In genomic region chr11:51262342-51263285, GRCm38 (mm10) we compare ENCODE assay signal across 8 mouse cellular contexts. TPM values are rescaled to one million over a fixed set of nuclear protein-coding genes. Genes with fewer than 3 reads are reported as not detected.
A peak's percentile ranks its signal among the peaks of the same experiment; 100 is the strongest.
DNase-seq lines count a peak whose midpoint lies in the region; ATAC-seq and TF ChIP-seq lines count a peak whose summit lies in the region.

Gene BC049762 (minus strand): TSS chr11:51263046.

- peak within 1 kb of the TSS; percentile 92 for H3K9ac ChIP-seq in forebrain, embryonic 16.5 days (replicated peaks; ENCODE audit: low read depth, low read length)
- peak within 1 kb of the TSS; percentile 97 for H3K9ac ChIP-seq in lung, embryonic 14.5 days

- H3K9me3 ChIP-seq in G1E (replicated peaks) = no peaks in the 10 kb centered on the region
- no peaks in the 10 kb centered on the region for H3K9me3 ChIP-seq in forebrain, embryonic 16.5 days (ENCODE audit: control insufficient read depth, low read length)
- H3K9me3 ChIP-seq in lung, embryonic 14.5 days (ENCODE audit: low read depth, low read length) = no peaks in the 10 kb centered on the region

- no peak for TF ChIP-seq CTCF in G1E (IDR thresholded peaks at IDR 0.05; ENCODE audit: low read depth, low read length)
- TF ChIP-seq CTCF in layer of hippocampus, adult 2 months (conservative IDR thresholded peaks at IDR 0.05) = peak; percentile 16; the same call in 1 of the 2 replicates
- TF ChIP-seq CTCF in lung, embryonic 14.5 days (IDR thresholded peaks at IDR 0.05; ENCODE audit: low read depth) = peak; percentile 53
- no peak for TF ChIP-seq CTCF in olfactory bulb, adult 2 months (IDR thresholded peaks at IDR 0.05; ENCODE audit: insufficient read depth, low read depth, low read length)
- TF ChIP-seq CTCF in thymus, adult 2 months (IDR thresholded peaks at IDR 0.05; ENCODE audit: borderline replicate concordance, control insufficient read depth, extremely low read depth, insufficient read depth, low read length, poor library complexity) = peak; percentile 68; the same call in 1 of the 2 replicates

- intact Hi-C loops in heart, postnatal 36 days (cut with DNase I) = loop anchor here (5.0 kb wide), 1 partner anchor 330 kb away; the partner anchor contains the start of gene Zfp354b

- H3K27me3 ChIP-seq in G1E (ENCODE audit: insufficient read depth, low read length) = peaks cover 9% of the 10 kb centered on the region; the same call in 1 of the 2 replicates
- no peaks in the 10 kb centered on the region; the same call in 1 of the 2 replicates for H3K27me3 ChIP-seq in forebrain, embryonic 16.5 days (replicated peaks; ENCODE audit: control insufficient read depth, insufficient read depth, low read length)
- no peaks in the 10 kb centered on the region for H3K27me3 ChIP-seq in lung, embryonic 14.5 days (ENCODE audit: insufficient read depth, low read length)
- no peaks in the 10 kb centered on the region for H3K27me3 ChIP-seq in thymus, adult 2 months (ENCODE audit: control insufficient read depth, insufficient read depth, low read length)

- peak within 1 kb of the TSS; percentile 98 for H3K4me3 ChIP-seq in G1E (ENCODE audit: low read depth, low read length)
- H3K4me3 ChIP-seq in forebrain, embryonic 16.5 days (replicated peaks; ENCODE audit: low read length) = peak within 1 kb of the TSS; percentile 86
- H3K4me3 ChIP-seq in layer of hippocampus, adult 2 months = peak within 1 kb of the TSS; percentile 92
- H3K4me3 ChIP-seq in lung, embryonic 14.5 days (ENCODE audit: low read depth, low read length) = peak within 1 kb of the TSS; percentile 94
- peak within 1 kb of the TSS; percentile 88 for H3K4me3 ChIP-seq in olfactory bulb, adult 2 months (ENCODE audit: insufficient read depth, low read depth, low read length)
- H3K4me3 ChIP-seq in thymus, adult 2 months (ENCODE audit: control insufficient read depth, insufficient read depth, low read length) = peak within 1 kb of the TSS; percentile 85

- WGBS in forebrain, embryonic 16.5 days = 10% methylated on average over 57 of the region's 57 CpGs
- 7% methylated on average over 57 of the region's 57 CpGs for WGBS in lung, embryonic 14.5 days
- 7% methylated on average over 57 of the region's 57 CpGs for WGBS in olfactory bulb, adult 2 months
- WGBS in thymus, adult 2 months = 2% methylated on average over 57 of the region's 57 CpGs

- ATAC-seq in G1E (ENCODE audit: extremely low read depth, insufficient number of reproducible peaks, low FRiP score, poor library complexity, severe bottlenecking) = peak; percentile 91
- peak; percentile 99 for ATAC-seq in forebrain, embryonic 16.5 days
- ATAC-seq in lung, embryonic 14.5 days (ENCODE audit: insufficient read depth) = peak; percentile 97

- H3K36me3 ChIP-seq in G1E (replicated peaks) = peaks cover 21% of the 10 kb centered on the region
- no peaks in the 10 kb centered on the region for H3K36me3 ChIP-seq in forebrain, embryonic 16.5 days (ENCODE audit: control insufficient read depth, insufficient read depth)
- peaks cover 9% of the 10 kb centered on the region for H3K36me3 ChIP-seq in lung, embryonic 14.5 days (ENCODE audit: insufficient read depth)
- peaks cover 5% of the 10 kb centered on the region; the same call in 1 of the 2 replicates for H3K36me3 ChIP-seq in thymus, adult 2 months (ENCODE audit: control insufficient read depth, insufficient read depth, low read length)

- peak within 1 kb of the TSS; percentile 90 for H3K27ac ChIP-seq in forebrain, embryonic 16.5 days (ENCODE audit: low read length)
- H3K27ac ChIP-seq in layer of hippocampus, adult 2 months = peak within 1 kb of the TSS; percentile 98
- H3K27ac ChIP-seq in lung, embryonic 14.5 days (ENCODE audit: low read depth) = peak within 1 kb of the TSS; percentile 95
- H3K27ac ChIP-seq in olfactory bulb, adult 2 months (ENCODE audit: insufficient read depth, low read depth, low read length) = peak within 1 kb of the TSS; percentile 95
- peak within 1 kb of the TSS; percentile 77 for H3K27ac ChIP-seq in thymus, adult 2 months (ENCODE audit: control insufficient read depth, insufficient read depth, low read length)

- peaks cover 32% of the 10 kb centered on the region for H3K4me1 ChIP-seq in G1E (ENCODE audit: insufficient read depth, low read depth, low read length)
- H3K4me1 ChIP-seq in forebrain, embryonic 16.5 days (replicated peaks; ENCODE audit: control insufficient read depth, insufficient read depth, low read length) = peaks cover 25% of the 10 kb centered on the region
- peaks cover 6% of the 10 kb centered on the region; the same call in 1 of the 2 replicates for H3K4me1 ChIP-seq in lung, embryonic 14.5 days (ENCODE audit: insufficient read depth)
- peaks cover 5% of the 10 kb centered on the region; the same call in 1 of the 2 replicates for H3K4me1 ChIP-seq in olfactory bulb, adult 2 months (ENCODE audit: control insufficient read depth, insufficient read depth, low read length)
- H3K4me1 ChIP-seq in thymus, adult 2 months (replicated peaks; ENCODE audit: control insufficient read depth, insufficient read depth, low read length) = peaks cover 5% of the 10 kb centered on the region

- peak within 1 kb of the TSS; percentile 75 for H3K4me2 ChIP-seq in forebrain, embryonic 16.5 days (ENCODE audit: low read length)
- peak within 1 kb of the TSS; percentile 86 for H3K4me2 ChIP-seq in lung, embryonic 14.5 days

- TF ChIP-seq POLR2A in olfactory bulb, adult 2 months (IDR thresholded peaks at IDR 0.05; ENCODE audit: insufficient read depth, low read depth, low read length) = peak; percentile 98
- TF ChIP-seq POLR2A in thymus, adult 2 months (IDR thresholded peaks at IDR 0.05; ENCODE audit: control insufficient read depth, extremely low read depth, insufficient read depth, low read length, poor library complexity) = peak; percentile 98

- DNase-seq in G1E (ENCODE audit: low spot score) = peak; percentile 98
- peak; percentile 99 for DNase-seq in cerebellum, adult 18-20 months
- DNase-seq in heart, postnatal 36 days = peak; percentile 99
- peak; percentile 98 to 99 for DNase-seq in layer of hippocampus, adult 2 months (ENCODE audit: low spot score in 2 of 2)
- peak; percentile 100 for DNase-seq in lung, embryonic 14.5 days
- DNase-seq in thymus, adult 2 months = peak; percentile 99

RNA-seq across cellular contexts. Expression of gene BC049762, which starts in this region (rescaled TPM):
- total RNA-seq in G1E (2014; fragmentation: Nextera tagmentation) (not detected in 2 replicates), G1E (2017) (not detected in 2 replicates)
- not detected in 2 replicates for polyA plus RNA-seq in G1E (2012)
- 0.45 TPM in 1 of 2 replicates, not detected in the other for polyA plus RNA-seq in forebrain, embryonic 16.5 days (2015; fragmentation: Nextera tagmentation; extraction: Ambion mirVana)
- total RNA-seq in heart, postnatal 36 days (2021) = under 1 TPM in 1 of 2 experiments, not detected in 1; 0.47 TPM
- total RNA-seq in layer of hippocampus, adult 2 months (2021) = under 1 TPM in 1 of 2 experiments, not detected in 1; 0.44 TPM
- 0.53 and 1.4 TPM in 2 replicates for polyA plus RNA-seq in lung, embryonic 14.5 days (2014; fragmentation: Nextera tagmentation; extraction: Ambion mirVana)
- polyA plus RNA-seq in olfactory bulb, adult 2 months (2012; ENCODE audit: insufficient read depth, insufficient read length, low replicate concordance, missing spikeins) = not detected in 2 replicates
- 0.15 and 0.26 TPM in 2 replicates for polyA plus RNA-seq in thymus, adult 2 months (2012; rRNA removed)

Comparison
In these comparisons a context has a peak if more than half of its experiments do, and no peak if none do; other contexts are left out.
1. Peak in every context shown above with its lines: DNase-seq, ATAC-seq, H3K4me3 ChIP-seq and H3K27ac ChIP-seq.
2. Peak in DNase-seq, ATAC-seq and H3K4me3 ChIP-seq in G1E; RNA of the gene not detected or under 1 TPM.
3. Peak in ATAC-seq, H3K4me3 ChIP-seq, H3K27ac ChIP-seq, H3K9ac ChIP-seq and H3K4me2 ChIP-seq in forebrain, embryonic 16.5 days; RNA of the gene not detected or under 1 TPM.
4. Peak in DNase-seq in heart, postnatal 36 days; RNA of the gene not detected or under 1 TPM.
5. Peak in DNase-seq, H3K4me3 ChIP-seq and H3K27ac ChIP-seq in layer of hippocampus, adult 2 months; RNA of the gene not detected or under 1 TPM.
6. Peak in DNase-seq, H3K4me3 ChIP-seq and H3K27ac ChIP-seq in thymus, adult 2 months; RNA of the gene not detected or under 1 TPM.
7. CTCF ChIP-seq: peak in layer of hippocampus, adult 2 months (single experiment), lung, embryonic 14.5 days (single experiment) and thymus, adult 2 months (single experiment); none in G1E (single experiment) and olfactory bulb, adult 2 months (single experiment).